Mouse (Mus musculus) heart, embryonic 14.5 days (tissue): Measurements from ENCODE around the gene Sele. TPM values are rescaled to one million over a fixed set of nuclear protein-coding genes. Genes with fewer than 3 reads are reported as not detected.

ENCODE experiments used
- polyA plus RNA-seq: library from polyadenylated mRNA; unstranded; fragments of >200 nt; fragmentation: Nextera tagmentation; extraction: Ambion mirVana; gene quantifications from 2 replicates; pipeline ENCODE4 v1.2.1, GENCODE M21; 2014

Sele gene
- polyA plus RNA-seq, 1 experiment from 2014 or later = 1.9 TPM

Other genes starting within 250 kb of the Sele start
- gene Scyl3, start 119.1 kb upstream of the Sele start, polyA plus RNA-seq = 10.9 and 13.2 TPM in 2 replicates
- 13.6 and 14.3 TPM in 2 replicates for gene BC055324, start 53.4 kb upstream of the Sele start, polyA plus RNA-seq
- 6.0 and 6.3 TPM in 2 replicates for gene Mettl18, start 53.3 kb upstream of the Sele start, polyA plus RNA-seq
- gene Sell, start 13.7 kb downstream of the Sele start, polyA plus RNA-seq = 0.34 TPM in 1 of 2 replicates, not detected in the other
- 0.53 and 0.86 TPM in 2 replicates for gene Selp, start 67.0 kb downstream of the Sele start, polyA plus RNA-seq
- gene F5, start 103.6 kb downstream of the Sele start, polyA plus RNA-seq = 0.26 and 0.38 TPM in 2 replicates
- 7.6 and 8.3 TPM in 2 replicates for gene Slc19a2, start 200.8 kb downstream of the Sele start, polyA plus RNA-seq
- gene Ccdc181, start 227.4 kb downstream of the Sele start, polyA plus RNA-seq = 10.2 and 10.8 TPM in 2 replicates